Comparison of ENCODE assay signal across 8 mouse cellular contexts in the genomic region with DNA sequence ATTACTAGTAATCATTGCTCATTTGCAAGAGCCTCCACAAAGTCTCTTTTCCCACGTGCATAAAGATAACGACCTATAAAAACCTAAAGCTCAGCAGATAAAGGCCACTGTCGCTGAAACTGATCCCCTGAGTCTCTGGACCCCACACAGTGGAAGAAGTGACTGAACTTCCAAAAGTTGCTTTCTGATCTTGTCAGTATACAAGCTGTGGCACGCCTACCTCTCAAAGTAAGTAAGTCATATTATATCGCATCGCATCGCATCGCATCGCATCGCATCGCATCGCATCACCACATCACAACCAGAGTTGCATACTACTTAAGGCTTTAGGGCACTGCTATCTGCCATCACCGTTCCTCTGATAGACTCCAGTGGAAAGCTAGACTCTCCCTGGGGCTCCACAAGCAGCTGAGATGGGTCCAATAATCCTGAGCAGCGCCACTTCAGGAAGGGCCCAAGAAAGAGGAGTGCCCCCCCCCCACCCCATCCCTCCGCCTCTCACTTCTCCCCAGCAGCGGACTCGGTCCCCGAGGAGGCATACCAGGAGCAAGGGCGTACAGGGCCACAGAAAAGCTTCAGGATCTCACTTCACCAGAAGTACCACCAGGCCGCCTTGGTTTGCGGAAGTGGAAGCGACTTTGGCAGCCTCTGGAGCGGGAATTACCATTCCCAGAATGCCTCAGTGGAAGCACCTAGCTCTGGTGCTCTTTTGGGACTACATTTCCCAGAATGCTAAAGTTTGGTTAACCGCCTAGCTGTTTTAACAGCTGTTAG. TPM values are rescaled to one million over a fixed set of nuclear protein-coding genes. Genes with fewer than 3 reads are reported as not detected.
DNase-seq lines count a peak whose midpoint lies in the region; ATAC-seq and TF ChIP-seq lines count a peak whose summit lies in the region.

No protein-coding gene starts in this region.

- peaks cover 3% of the 10 kb centered on the region; the same call in 1 of the 2 replicates for H3K4me1 ChIP-seq in forebrain, postnatal 0 days (ENCODE audit: insufficient read depth)
- peaks cover 2% of the 10 kb centered on the region for H3K4me1 ChIP-seq in liver, embryonic 16.5 days (ENCODE audit: control insufficient read depth, low read depth, low read length)
- peaks cover 5% of the 10 kb centered on the region; the same call in 1 of the 2 replicates for H3K4me1 ChIP-seq in neural tube, embryonic 12.5 days

- CTCF ChIA-PET in Patski (lab: Charles Lee): no interaction called here

- peak overlapping the region; percentile 63 for H3K4me3 ChIP-seq in forebrain, postnatal 0 days (ENCODE audit: low read depth, low read length)
- peak overlapping the region; percentile 57 for H3K4me3 ChIP-seq in liver, embryonic 16.5 days (ENCODE audit: low read depth, low read length)
- H3K4me3 ChIP-seq in neural tube, embryonic 12.5 days: peak overlapping the region; percentile 58

- H3K9ac ChIP-seq in forebrain, postnatal 0 days: peak overlapping the region; percentile 73
- peak overlapping the region; percentile 54 for H3K9ac ChIP-seq in liver, embryonic 16.5 days (ENCODE audit: low read depth, low read length)
- peak overlapping the region; percentile 73 for H3K9ac ChIP-seq in neural tube, embryonic 12.5 days

- POLR2A ChIA-PET in Patski (lab: Charles Lee): interaction anchor here (0.5 kb wide), 1 partner anchor 52 kb away, joined by 3 read pairs; no protein-coding TSS in a partner anchor

- intact Hi-C loops in heart, postnatal 25 days (cut with DNase I): loop anchor here (5.0 kb wide), 4 partner anchors 50 to 110 kb away; a partner anchor contains a TSS

- peaks cover 8% of the 10 kb centered on the region for H3K36me3 ChIP-seq in forebrain, postnatal 0 days (ENCODE audit: insufficient read depth)
- no peaks in the 10 kb centered on the region for H3K36me3 ChIP-seq in liver, embryonic 16.5 days (ENCODE audit: control insufficient read depth, insufficient read depth)
- H3K36me3 ChIP-seq in neural tube, embryonic 12.5 days: peaks cover 21% of the 10 kb centered on the region

- peak; percentile 47 for DNase-seq in Patski (ENCODE audit: low read depth, low spot score)
- DNase-seq in cerebellum, adult 18-20 months: peak; percentile 75 to 81
- peak; percentile 88 for DNase-seq in forebrain, postnatal 0 days
- peak; percentile 40 for DNase-seq in heart, postnatal 25 days (ENCODE audit: low spot score)
- DNase-seq in layer of hippocampus, adult 11-12 months (ENCODE audit: low spot score): peak; percentile 75
- DNase-seq in urinary bladder, postnatal 36 days (ENCODE audit: low spot score in 2 of 2): peak; percentile 49 to 68

- H3K4me2 ChIP-seq in forebrain, postnatal 0 days (ENCODE audit: low read depth): peak overlapping the region; percentile 67
- H3K4me2 ChIP-seq in liver, embryonic 16.5 days (ENCODE audit: low read depth, low read length): peak overlapping the region; percentile 59
- peak overlapping the region; percentile 75 for H3K4me2 ChIP-seq in neural tube, embryonic 12.5 days (replicated peaks)

- H3K9me3 ChIP-seq in forebrain, postnatal 0 days (ENCODE audit: low read length): no peaks in the 10 kb centered on the region
- no peaks in the 10 kb centered on the region for H3K9me3 ChIP-seq in liver, embryonic 16.5 days (replicated peaks; ENCODE audit: control insufficient read depth, low read length)
- no peaks in the 10 kb centered on the region for H3K9me3 ChIP-seq in neural tube, embryonic 12.5 days

- TF ChIP-seq CTCF in Patski (IDR thresholded peaks at IDR 0.05): no peak
- TF ChIP-seq CTCF in forebrain, postnatal 0 days (IDR thresholded peaks at IDR 0.05; ENCODE audit: low read depth): peak; percentile 26

- peaks cover 7% of the 10 kb centered on the region for H3K27me3 ChIP-seq in Patski
- H3K27me3 ChIP-seq in forebrain, postnatal 0 days (ENCODE audit: insufficient read depth, low read length): no peaks in the 10 kb centered on the region
- H3K27me3 ChIP-seq in liver, embryonic 16.5 days (ENCODE audit: control insufficient read depth, insufficient read depth, low read depth, low read length): no peaks in the 10 kb centered on the region
- no peaks in the 10 kb centered on the region for H3K27me3 ChIP-seq in neural tube, embryonic 12.5 days (replicated peaks)

- in situ Hi-C loops in Patski (cut with MboI; ENCODE audit: low pct_unique_long_range_greater_than_20kb): no loop called here

- peak; percentile 95 for ATAC-seq in Patski
- ATAC-seq in forebrain, postnatal 0 days: peak; percentile 96
- ATAC-seq in liver, embryonic 16.5 days (ENCODE audit: low read depth): peak; percentile 78
- peak; percentile 86 for ATAC-seq in neural tube, embryonic 12.5 days (ENCODE audit: low FRiP score, low read depth)

- H3K27ac ChIP-seq in forebrain, postnatal 0 days (ENCODE audit: low read depth, low read length): peak overlapping the region; percentile 71
- H3K27ac ChIP-seq in liver, embryonic 16.5 days (ENCODE audit: low read length): no peak overlapping the region
- no peak overlapping the region for H3K27ac ChIP-seq in neural tube, embryonic 12.5 days

- WGBS in forebrain, postnatal 0 days: 10% methylated on average over 24 of the region's 24 CpGs
- WGBS in liver, embryonic 16.5 days (ENCODE audit: insufficient replicate concordance): 11% methylated on average over 24 of the region's 24 CpGs
- WGBS in neural tube, embryonic 12.5 days: 15% methylated on average over 24 of the region's 24 CpGs

RNA-seq across cellular contexts. Expression of a gene that starts 3.6 kb away (rescaled TPM):
- polyA plus RNA-seq in Patski (2021): 8.1 TPM
- total RNA-seq in forebrain, postnatal 0 days (2014; rRNA removed): 7.3 and 8.4 TPM in 2 replicates
- polyA plus RNA-seq in forebrain, postnatal 0 days (2015; fragmentation: Nextera tagmentation; extraction: Ambion mirVana): 1.6 and 2.4 TPM in 2 replicates
- total RNA-seq in heart, postnatal 25 days (2021): 1 to 10 TPM; 3.6 to 4.0 TPM
- polyA plus RNA-seq in liver, embryonic 16.5 days (2015; fragmentation: Nextera tagmentation; extraction: Ambion mirVana): 1.2 and 1.9 TPM in 2 replicates
- 8.2 and 8.8 TPM in 2 replicates for polyA plus RNA-seq in neural tube, embryonic 12.5 days (2016; fragmentation: Nextera tagmentation; extraction: Ambion mirVana)

RNA-seq across cellular contexts. Expression of a gene that starts 29.7 kb away (rescaled TPM):
- polyA plus RNA-seq in Patski (2021): 4.2 TPM
- 5.4 and 7.4 TPM in 2 replicates for total RNA-seq in forebrain, postnatal 0 days (2014; rRNA removed)
- 1.3 and 2.6 TPM in 2 replicates for polyA plus RNA-seq in forebrain, postnatal 0 days (2015; fragmentation: Nextera tagmentation; extraction: Ambion mirVana)
- 1 to 10 TPM; 1.7 to 2.1 TPM for total RNA-seq in heart, postnatal 25 days (2021)
- polyA plus RNA-seq in liver, embryonic 16.5 days (2015; fragmentation: Nextera tagmentation; extraction: Ambion mirVana): 1.1 and 1.2 TPM in 2 replicates
- 4.3 and 4.4 TPM in 2 replicates for polyA plus RNA-seq in neural tube, embryonic 12.5 days (2016; fragmentation: Nextera tagmentation; extraction: Ambion mirVana)

RNA-seq across cellular contexts. Expression of a gene that starts 32.8 kb away (rescaled TPM):
- polyA plus RNA-seq in Patski (2021): 0.10 TPM
- total RNA-seq in forebrain, postnatal 0 days (2014; rRNA removed): 5.2 and 8.4 TPM in 2 replicates
- 2.8 and 4.3 TPM in 2 replicates for polyA plus RNA-seq in forebrain, postnatal 0 days (2015; fragmentation: Nextera tagmentation; extraction: Ambion mirVana)
- under 1 TPM; 0.14 to 0.44 TPM for total RNA-seq in heart, postnatal 25 days (2021)
- polyA plus RNA-seq in liver, embryonic 16.5 days (2015; fragmentation: Nextera tagmentation; extraction: Ambion mirVana): 0.44 TPM in 2 replicates
- polyA plus RNA-seq in neural tube, embryonic 12.5 days (2016; fragmentation: Nextera tagmentation; extraction: Ambion mirVana): 4.9 and 6.1 TPM in 2 replicates

RNA-seq across cellular contexts. Expression of a gene that starts 46.9 kb away (rescaled TPM):
- 4.6 TPM for polyA plus RNA-seq in Patski (2021)
- total RNA-seq in forebrain, postnatal 0 days (2014; rRNA removed): 9.1 and 13.0 TPM in 2 replicates
- polyA plus RNA-seq in forebrain, postnatal 0 days (2015; fragmentation: Nextera tagmentation; extraction: Ambion mirVana): 1.9 and 3.1 TPM in 2 replicates
- 1 to 10 TPM; 1.7 to 1.8 TPM for total RNA-seq in heart, postnatal 25 days (2021)
- polyA plus RNA-seq in liver, embryonic 16.5 days (2015; fragmentation: Nextera tagmentation; extraction: Ambion mirVana): 0.49 and 0.51 TPM in 2 replicates
- 3.3 and 3.7 TPM in 2 replicates for polyA plus RNA-seq in neural tube, embryonic 12.5 days (2016; fragmentation: Nextera tagmentation; extraction: Ambion mirVana)
